Mouse (Mus musculus): ENCODE measurements around the gene Susd2.

- TF ChIP-seq GABPA (IDR thresholded peaks at IDR 0.05; ENCODE audit: insufficient replicate concordance, low read depth, low read length) (no peak), EP300 (IDR thresholded peaks at IDR 0.05; ENCODE audit: low read length) (no peak), E2F4 (IDR thresholded peaks at IDR 0.05; ENCODE audit: insufficient replicate concordance, low read depth, low read length) (no peak), JUND (conservative IDR thresholded peaks at IDR 0.05; ENCODE audit: low read depth, low read length) (no peak), CTCF (conservative IDR thresholded peaks at IDR 0.05 in 1 of 2, IDR thresholded peaks at IDR 0.05 in 1 of 2; ENCODE audit: low read depth in 2 of 2, low read length in 2 of 2) (no peak), ETS1 (conservative IDR thresholded peaks at IDR 0.05; ENCODE audit: low read depth, low read length) (no peak), CHD2 (IDR thresholded peaks at IDR 0.05; ENCODE audit: low read length) (no peak), SIN3A (IDR thresholded peaks at IDR 0.05; ENCODE audit: low read length) (no peak), POLR2AphosphoS2 (IDR thresholded peaks at IDR 0.05; ENCODE audit: low read depth, low read length) (no peak), MAFK (IDR thresholded peaks at IDR 0.05; ENCODE audit: insufficient replicate concordance, low read length) (no peak), USF1 (IDR thresholded peaks at IDR 0.05; ENCODE audit: low read depth, low read length) (no peak), CHD1 (IDR thresholded peaks at IDR 0.05; ENCODE audit: low read depth, low read length) (no peak), HCFC1 (IDR thresholded peaks at IDR 0.05; ENCODE audit: low read depth, low read length) (no peak), NRF1 (IDR thresholded peaks at IDR 0.05; ENCODE audit: low read depth, low read length) (no peak)
Observed at GRCm38 (mm10) chr10:75645616-75646015, 1.8 kb upstream of the Susd2 start.

All from CH12.LX (cell line).